Mouse (Mus musculus) limb, embryonic 14.5 days (tissue): ENCODE measurements at regions not wholly inside any gene's neighbourhood (a gene's known extent, or its start where the extent isn't known, plus 50 kb on each side); places are given as distances from the start of the nearest gene placed in this dataset.

ENCODE experiments used
- ATAC-seq: fragments of 200-750 bp; cut with Nextera tagmentation; 2 replicates; pipeline ENCODE4 v1.8.0; 2017; ENCODE audit warnings: low read depth, moderate number of reproducible peaks, moderate TSS enrichment; ENCODE audit not compliant: low FRiP score
- DNase-seq: peaks from one replicate; pipeline ENCODE4 v3.0.0-alpha.2; 2015; ENCODE audit warnings: low spot score
- H3K27ac ChIP-seq: fragments of 300-500 bp; sonication (generic); replicated peaks from 2 replicates; pipeline ENCODE4 v1.5.1; 2014; ENCODE audit warnings: low read depth, mild to moderate bottlenecking, low read length, moderate library complexity, mixed read lengths
- H3K27me3 ChIP-seq: fragments of 300-500 bp; sonication (generic); 2 replicates; pipeline ENCODE4 v1.6.1; 2014; ENCODE audit warnings: low read length, mixed read lengths; ENCODE audit not compliant: control insufficient read depth, insufficient read depth
- H3K36me3 ChIP-seq: fragments of 300-500 bp; sonication (generic); 2 replicates; pipeline ENCODE4 v1.6.1; 2014; ENCODE audit warnings: mild to moderate bottlenecking, low read length, moderate library complexity, mixed read lengths; ENCODE audit not compliant: control insufficient read depth, insufficient read depth
- H3K4me1 ChIP-seq: fragments of 300-500 bp; sonication (generic); 2 replicates; pipeline ENCODE4 v1.6.1; 2014; ENCODE audit warnings: antibody characterized with exemption, low read length, mixed read lengths; ENCODE audit not compliant: control insufficient read depth, insufficient read depth
- H3K4me2 ChIP-seq: fragments of 300-500 bp; sonication (generic); replicated peaks from 2 replicates; pipeline ENCODE4 v1.6.1; 2014; ENCODE audit warnings: low read depth, mild to moderate bottlenecking, low read length, moderate library complexity; ENCODE audit not compliant: severe bottlenecking
- H3K4me3 ChIP-seq: fragments of 300-500 bp; sonication (generic); replicated peaks from 2 replicates; pipeline ENCODE4 v1.5.1; 2014; ENCODE audit warnings: low read length
- H3K9ac ChIP-seq: fragments of 300-500 bp; sonication (generic); 2 replicates; pipeline ENCODE4 v1.6.1; 2014; ENCODE audit warnings: mild to moderate bottlenecking, low read depth, low read length, moderate library complexity; ENCODE audit not compliant: severe bottlenecking
- H3K9me3 ChIP-seq: fragments of 300-500 bp; sonication (generic); 2 replicates; pipeline ENCODE4 v1.6.1; 2016; ENCODE audit warnings: low read length; ENCODE audit not compliant: control insufficient read depth
- POLR2A ChIP-seq: fragments of 200-500 bp; IDR thresholded peaks from 2 replicates; pipeline ENCODE4 v1.8.0; 2012; ENCODE audit warnings: inconsistent platforms, mild to moderate bottlenecking, moderate library complexity, borderline replicate concordance; ENCODE audit not compliant: insufficient read depth, insufficient read length; ENCODE audit errors: extremely low read depth
- WGBS: fragments of 180-500 bp; shearing (Covaris S2); extraction: QIAGEN DNeasy Blood & Tissue Kit; methylation state at CpG from one replicate; pipeline ENCODE4 v1.1.7; 2014; 5-methylcytosine and 5-hydroxymethylcytosine counted together

- ATAC-seq (no peak), DNase-seq (no peak)
- Histone ChIP-seq H3K27ac (no peak overlapping the region), H3K4me2 (no peak overlapping the region), H3K9me3 (no peaks in the 10 kb centered on the region), H3K4me1 (no peaks in the 10 kb centered on the region), H3K9ac (no peak overlapping the region), H3K36me3 (no peaks in the 10 kb centered on the region), H3K27me3 (no peaks in the 10 kb centered on the region), H3K4me3 (no peak overlapping the region)
- TF ChIP-seq POLR2A: no peak
- 80% methylated on average over 2 of the region's 2 CpGs for WGBS
Measured at GRCm38 (mm10) chr5:29142957-29143356, 52.8 kb upstream of the Rnf32 start.

- no peaks in the 10 kb centered on the region for H3K9me3 ChIP-seq
- H3K36me3 ChIP-seq: no peaks in the 10 kb centered on the region
- no peaks in the 10 kb centered on the region for H3K27me3 ChIP-seq
- no peak overlapping the region for H3K9ac ChIP-seq
- no peak overlapping the region for H3K27ac ChIP-seq
- no peak for ATAC-seq
- no peaks in the 10 kb centered on the region for H3K4me1 ChIP-seq
- no peak overlapping the region for H3K4me2 ChIP-seq
- TF ChIP-seq POLR2A: no peak
- 90% methylated on average over 13 of the region's 13 CpGs for WGBS
- DNase-seq: no peak
- no peak overlapping the region for H3K4me3 ChIP-seq
Measured at GRCm38 (mm10) chr5:29142502-29142901, 53.3 kb upstream of the Rnf32 start.

GRCm38 (mm10) chr5:29137481-29137880 is 58.3 kb upstream of the Rnf32 start:
- H3K36me3 ChIP-seq: no peaks in the 10 kb centered on the region
- 78% methylated on average over 5 of the region's 5 CpGs for WGBS
- no peak for ATAC-seq
- no peaks in the 10 kb centered on the region for H3K4me1 ChIP-seq
- no peak for TF ChIP-seq POLR2A
- H3K4me3 ChIP-seq: no peak overlapping the region
- DNase-seq: no peak
- no peaks in the 10 kb centered on the region for H3K27me3 ChIP-seq
- no peak overlapping the region for H3K4me2 ChIP-seq
- H3K9ac ChIP-seq: no peak overlapping the region
- no peak overlapping the region for H3K27ac ChIP-seq
- H3K9me3 ChIP-seq: no peaks in the 10 kb centered on the region

GRCm38 (mm10) chr5:29132261-29132660 is 63.5 kb upstream of the Rnf32 start:
- 20% methylated on average over 3 of the region's 3 CpGs for WGBS
- H3K27me3 ChIP-seq: no peaks in the 10 kb centered on the region
- no peak for DNase-seq
- no peak overlapping the region for H3K4me3 ChIP-seq
- ATAC-seq: no peak
- H3K4me2 ChIP-seq: no peak overlapping the region
- TF ChIP-seq POLR2A: no peak
- no peaks in the 10 kb centered on the region for H3K36me3 ChIP-seq
- H3K27ac ChIP-seq: no peak overlapping the region
- H3K9ac ChIP-seq: no peak overlapping the region
- H3K4me1 ChIP-seq: no peaks in the 10 kb centered on the region
- H3K9me3 ChIP-seq: no peaks in the 10 kb centered on the region

GRCm38 (mm10) chr5:29131762-29132161 is 64.0 kb upstream of the Rnf32 start:
- no peak for TF ChIP-seq POLR2A
- WGBS: 34% methylated on average over 2 of the region's 2 CpGs

GRCm38 (mm10) chr5:29129724-29130123 is 66.1 kb upstream of the Rnf32 start:
- Histone ChIP-seq H3K27me3 (no peaks in the 10 kb centered on the region), H3K4me3 (no peak overlapping the region), H3K4me1 (no peaks in the 10 kb centered on the region), H3K27ac (no peak overlapping the region), H3K9ac (no peak overlapping the region), H3K4me2 (no peak overlapping the region), H3K36me3 (no peaks in the 10 kb centered on the region), H3K9me3 (no peaks in the 10 kb centered on the region)
- 58% methylated on average over 3 of the region's 3 CpGs for WGBS
- DNase-seq: no peak
- no peak for ATAC-seq
- TF ChIP-seq POLR2A: no peak

More at GRCm38 (mm10) chr5:29131762-29132161, 64.0 kb upstream of the Rnf32 start:
- Histone ChIP-seq H3K4me1 (no peaks in the 10 kb centered on the region), H3K27me3 (no peaks in the 10 kb centered on the region), H3K27ac (no peak overlapping the region), H3K9ac (no peak overlapping the region), H3K36me3 (no peaks in the 10 kb centered on the region), H3K4me3 (no peak overlapping the region), H3K4me2 (no peak overlapping the region), H3K9me3 (no peaks in the 10 kb centered on the region)
- ATAC-seq (no peak), DNase-seq (no peak)
